Mouse (Mus musculus) liver, embryonic 11.5 days (tissue): Measurements from ENCODE around the gene Prkg2. TPM values are rescaled to one million over a fixed set of nuclear protein-coding genes. Genes with fewer than 3 reads are reported as not detected.

Source experiments
- ATAC-seq: fragments of 200-750 bp; cut with Nextera tagmentation; replicated peaks from 2 replicates; pipeline ENCODE4 v1.8.0; 2017; ENCODE audit warnings: moderate number of reproducible peaks, mild to moderate bottlenecking, moderate TSS enrichment, moderate library complexity; ENCODE audit not compliant: low FRiP score
- DNase-seq: peaks from one replicate; pipeline ENCODE4 v3.0.0-alpha.2; 2017; ENCODE audit warnings: low spot score
- H3K27ac ChIP-seq: fragments of 300-500 bp; sonication (generic); 2 replicates; pipeline ENCODE4 v1.5.1; 2014; ENCODE audit warnings: mild to moderate bottlenecking, low read depth, low read length, control low read depth
- H3K27me3 ChIP-seq: fragments of 300-500 bp; sonication (generic); replicated peaks from 2 replicates; pipeline ENCODE4 v1.6.1; 2014; ENCODE audit warnings: low read length, mixed read lengths; ENCODE audit not compliant: control insufficient read depth, insufficient read depth
- H3K36me3 ChIP-seq: fragments of 300-500 bp; sonication (generic); 2 replicates; pipeline ENCODE4 v1.6.1; 2014; ENCODE audit warnings: mild to moderate bottlenecking, low read length, moderate library complexity, mixed read lengths; ENCODE audit not compliant: control insufficient read depth, insufficient read depth
- H3K4me1 ChIP-seq: fragments of 300-500 bp; sonication (generic); replicated peaks from 2 replicates; pipeline ENCODE4 v1.6.1; 2014; ENCODE audit warnings: low read length, mixed read lengths; ENCODE audit not compliant: control insufficient read depth, insufficient read depth
- H3K4me2 ChIP-seq: fragments of 300-500 bp; sonication (generic); 2 replicates; pipeline ENCODE4 v1.6.1; 2014; ENCODE audit warnings: mild to moderate bottlenecking, control low read depth, moderate library complexity
- H3K4me3 ChIP-seq: fragments of 300-500 bp; sonication (generic); 2 replicates; pipeline ENCODE4 v1.5.1; 2014; ENCODE audit warnings: low read depth, low read length, control low read depth
- H3K9ac ChIP-seq: fragments of 300-500 bp; sonication (generic); 2 replicates; pipeline ENCODE4 v1.6.1; 2014; ENCODE audit warnings: low read depth, low read length, control low read depth
- H3K9me3 ChIP-seq: fragments of 300-500 bp; sonication (generic); 2 replicates; pipeline ENCODE4 v1.6.1; 2016; ENCODE audit warnings: low read length, inconsistent platforms, mixed read lengths; ENCODE audit not compliant: control insufficient read depth
- WGBS: fragments of 180-500 bp; shearing (Covaris S2); extraction: QIAGEN DNeasy Blood & Tissue Kit; methylation state at CpG from one replicate; pipeline ENCODE4 v1.1.7; 2014; 5-methylcytosine and 5-hydroxymethylcytosine counted together
- polyA plus RNA-seq: library from polyadenylated mRNA; unstranded; fragments of >200 nt; fragmentation: Nextera tagmentation; extraction: Ambion mirVana; gene quantifications from 2 replicates; pipeline ENCODE4 v1.2.1, GENCODE M21; 2014

The Prkg2 gene
- polyA plus RNA-seq, 1 experiment from 2014 or later = 0.62 TPM

DNA sequence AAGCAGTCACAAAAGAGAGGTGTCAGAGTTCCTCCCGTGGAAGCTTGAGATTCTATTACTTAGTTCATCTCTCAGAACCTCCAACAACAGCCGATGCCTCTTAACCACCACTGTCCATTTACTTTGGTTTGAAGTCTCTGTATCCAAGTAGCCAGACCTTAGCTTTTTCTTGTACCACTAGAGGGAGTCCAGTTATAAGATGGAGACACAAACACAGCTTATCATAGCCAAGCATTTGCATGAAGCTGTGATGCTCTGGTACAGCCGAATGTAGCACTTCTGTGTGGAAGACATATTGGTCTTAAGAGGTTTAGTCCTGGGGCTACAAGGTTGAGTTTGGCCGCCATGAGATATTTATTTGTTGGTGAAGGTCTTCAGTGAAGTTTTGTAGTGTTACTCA is 134.8 kb downstream of the Prkg2 start:
- no peak overlapping the region for H3K4me3 ChIP-seq
- H3K4me1 ChIP-seq = no peaks in the 10 kb centered on the region
- no peak for ATAC-seq
- no peak overlapping the region for H3K9ac ChIP-seq
- no peak overlapping the region for H3K4me2 ChIP-seq
- no peak overlapping the region for H3K27ac ChIP-seq
- no peaks in the 10 kb centered on the region for H3K36me3 ChIP-seq
- H3K27me3 ChIP-seq = no peaks in the 10 kb centered on the region
- no peak for DNase-seq
- WGBS = 65% methylated on average over 4 of the region's 4 CpGs
- no peaks in the 10 kb centered on the region for H3K9me3 ChIP-seq

DNA sequence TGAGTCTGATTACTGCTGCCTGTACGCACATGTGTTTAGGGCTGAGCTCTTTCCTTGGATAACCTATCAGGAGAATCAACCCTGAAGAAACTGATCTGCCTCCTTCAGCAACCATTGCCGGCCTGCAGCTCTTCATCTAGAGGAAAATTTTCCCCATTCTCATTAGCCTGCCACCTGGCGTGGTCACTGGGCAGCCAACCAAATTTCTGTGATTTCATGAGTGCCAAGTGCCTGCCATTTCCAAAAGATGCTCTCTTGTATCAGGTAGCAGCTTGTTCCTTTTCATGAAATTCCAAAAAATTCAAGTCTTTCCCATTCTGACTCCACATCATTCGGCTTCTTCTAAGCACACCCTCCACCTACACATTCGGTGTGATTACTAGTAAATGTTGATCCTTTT is 136.2 kb downstream of the Prkg2 start:
- Histone ChIP-seq H3K4me2 (no peak overlapping the region), H3K9ac (no peak overlapping the region), H3K9me3 (no peaks in the 10 kb centered on the region), H3K27me3 (no peaks in the 10 kb centered on the region), H3K4me3 (no peak overlapping the region), H3K4me1 (no peaks in the 10 kb centered on the region), H3K36me3 (no peaks in the 10 kb centered on the region), H3K27ac (no peak overlapping the region)
- ATAC-seq (no peak), DNase-seq (no peak)
- 74% methylated on average over 5 of the region's 5 CpGs for WGBS

DNA sequence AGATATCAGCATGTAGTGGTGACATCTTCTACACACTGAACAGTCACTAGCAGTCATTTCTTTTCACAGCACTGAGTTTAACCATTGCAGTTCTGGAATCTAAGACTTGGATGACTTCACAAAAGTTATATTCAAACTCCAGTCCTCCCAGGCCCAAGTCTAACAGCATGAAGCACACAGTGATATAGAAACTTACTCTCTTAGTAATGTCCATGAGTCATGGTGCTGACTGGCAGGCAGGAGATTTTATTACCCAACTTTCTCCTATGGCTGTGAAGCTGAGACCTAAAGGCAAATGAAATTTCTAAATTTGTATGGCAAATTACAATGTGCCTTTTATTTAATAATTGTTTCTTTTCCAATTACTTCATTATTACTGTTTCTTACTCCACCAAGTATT is 139.2 kb downstream of the Prkg2 start:
- no peak overlapping the region for H3K4me2 ChIP-seq
- no peak for ATAC-seq
- no peak for DNase-seq
- no peaks in the 10 kb centered on the region for H3K4me1 ChIP-seq
- H3K9me3 ChIP-seq = no peaks in the 10 kb centered on the region
- no peak overlapping the region for H3K4me3 ChIP-seq
- no peaks in the 10 kb centered on the region for H3K27me3 ChIP-seq
- H3K36me3 ChIP-seq = no peaks in the 10 kb centered on the region
- H3K27ac ChIP-seq = no peak overlapping the region
- H3K9ac ChIP-seq = no peak overlapping the region

DNA sequence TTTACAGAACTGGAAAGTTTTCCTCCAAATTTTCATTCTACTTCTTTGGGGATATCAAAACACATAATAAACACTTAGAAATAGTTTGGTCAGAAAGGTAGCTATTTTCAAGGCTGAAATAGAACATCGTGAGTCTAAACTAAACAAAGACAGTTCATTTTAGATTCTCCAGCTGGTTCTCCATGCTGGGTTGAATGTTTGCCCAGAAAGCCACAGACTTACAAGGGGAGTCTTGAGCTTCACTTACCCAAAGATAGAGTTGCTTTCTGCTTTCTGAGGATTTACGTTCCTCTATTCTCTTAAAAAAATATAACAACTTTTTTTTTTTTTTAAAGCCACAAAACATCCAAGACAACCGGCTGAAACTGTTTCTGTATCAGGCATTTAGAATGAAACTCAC is 142.9 kb downstream of the Prkg2 start:
- H3K4me3 ChIP-seq = no peak overlapping the region
- no peak overlapping the region for H3K27ac ChIP-seq
- no peaks in the 10 kb centered on the region for H3K9me3 ChIP-seq
- no peak for DNase-seq
- no peak overlapping the region for H3K9ac ChIP-seq
- H3K4me1 ChIP-seq = no peaks in the 10 kb centered on the region
- no peak for ATAC-seq
- WGBS = 84% methylated on average over 3 of the region's 3 CpGs
- H3K4me2 ChIP-seq = no peak overlapping the region
- H3K27me3 ChIP-seq = no peaks in the 10 kb centered on the region
- H3K36me3 ChIP-seq = no peaks in the 10 kb centered on the region

DNA sequence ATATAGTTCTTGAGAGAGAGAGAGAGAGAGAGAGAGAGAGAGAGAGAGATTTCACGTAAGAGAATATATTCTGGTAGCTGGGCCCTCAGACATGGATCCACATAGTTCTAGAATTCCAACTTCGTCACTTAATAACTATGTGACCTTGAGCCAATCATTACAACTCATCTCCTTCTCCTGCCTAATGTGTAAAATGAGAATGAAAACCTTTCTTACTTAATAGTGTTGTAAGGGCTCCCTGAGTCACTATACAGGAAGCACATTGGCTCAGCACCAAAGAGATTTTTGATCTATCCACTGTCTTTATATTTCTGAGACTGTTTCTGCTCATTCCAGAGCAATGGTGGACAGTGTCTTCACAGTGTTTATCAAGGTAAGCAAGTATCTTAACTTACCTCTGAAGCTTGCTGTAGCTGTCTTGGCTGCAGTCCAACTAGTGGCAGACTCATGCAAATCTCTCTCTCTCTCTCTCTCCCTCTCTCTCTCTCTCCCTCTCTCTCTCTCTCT is 146.6 kb downstream of the Prkg2 start:
- DNase-seq = no peak
- ATAC-seq = no peak
- WGBS = 76% methylated on average over 2 of the region's 2 CpGs

DNA sequence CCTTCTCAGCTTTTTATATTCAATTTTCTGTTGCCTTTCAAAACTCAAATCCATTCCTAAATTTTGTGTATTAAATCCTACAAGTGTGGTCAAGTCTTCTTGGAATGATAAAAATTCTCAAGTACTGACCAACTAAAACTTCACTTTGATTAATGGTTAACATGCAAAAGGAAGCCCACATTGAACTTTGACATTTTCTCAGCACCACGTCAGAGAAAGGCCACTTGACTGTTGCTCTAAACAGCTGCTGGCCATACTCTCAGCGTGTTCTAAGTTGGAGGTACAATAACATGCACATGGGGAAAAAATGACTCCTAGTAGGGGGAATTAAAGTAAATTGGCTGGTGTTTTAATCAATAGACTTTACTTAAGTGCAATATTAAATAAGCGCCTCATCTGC is 155.1 kb downstream of the Prkg2 start:
- H3K4me1 ChIP-seq = no peaks in the 10 kb centered on the region
- H3K27ac ChIP-seq = no peak overlapping the region
- DNase-seq (no peak), ATAC-seq (no peak)
- H3K9ac ChIP-seq = no peak overlapping the region
- no peak overlapping the region for H3K4me3 ChIP-seq
- no peak overlapping the region for H3K4me2 ChIP-seq
- H3K9me3 ChIP-seq = no peaks in the 10 kb centered on the region
- WGBS = 69% methylated on average over 3 of the region's 3 CpGs
- H3K27me3 ChIP-seq = no peaks in the 10 kb centered on the region
- no peaks in the 10 kb centered on the region for H3K36me3 ChIP-seq

More for the DNA sequence above, 146.6 kb downstream of the Prkg2 start:
- H3K4me3 ChIP-seq = no peak overlapping the region
- H3K4me2 ChIP-seq = no peak overlapping the region
- no peaks in the 10 kb centered on the region for H3K36me3 ChIP-seq
- H3K27ac ChIP-seq = no peak overlapping the region
- H3K9ac ChIP-seq = no peak overlapping the region
- no peaks in the 10 kb centered on the region for H3K27me3 ChIP-seq
- H3K4me1 ChIP-seq = no peaks in the 10 kb centered on the region
- no peaks in the 10 kb centered on the region for H3K9me3 ChIP-seq

Other genes starting within 250 kb of the Prkg2 start
- gene Bmp3, start 182.9 kb downstream of the Prkg2 start, polyA plus RNA-seq = 0.09 and 0.12 TPM in 2 replicates